Mouse (Mus musculus): Measurements from ENCODE around the gene Zc3h10. TPM values are rescaled to one million over a fixed set of nuclear protein-coding genes. Genes with fewer than 3 reads are reported as not detected.

Gene Zc3h10
- polyA plus RNA-seq (2015; fragmentation: Nextera tagmentation; extraction: Ambion mirVana): 6.9 and 8.0 TPM in 2 replicates

DNA sequence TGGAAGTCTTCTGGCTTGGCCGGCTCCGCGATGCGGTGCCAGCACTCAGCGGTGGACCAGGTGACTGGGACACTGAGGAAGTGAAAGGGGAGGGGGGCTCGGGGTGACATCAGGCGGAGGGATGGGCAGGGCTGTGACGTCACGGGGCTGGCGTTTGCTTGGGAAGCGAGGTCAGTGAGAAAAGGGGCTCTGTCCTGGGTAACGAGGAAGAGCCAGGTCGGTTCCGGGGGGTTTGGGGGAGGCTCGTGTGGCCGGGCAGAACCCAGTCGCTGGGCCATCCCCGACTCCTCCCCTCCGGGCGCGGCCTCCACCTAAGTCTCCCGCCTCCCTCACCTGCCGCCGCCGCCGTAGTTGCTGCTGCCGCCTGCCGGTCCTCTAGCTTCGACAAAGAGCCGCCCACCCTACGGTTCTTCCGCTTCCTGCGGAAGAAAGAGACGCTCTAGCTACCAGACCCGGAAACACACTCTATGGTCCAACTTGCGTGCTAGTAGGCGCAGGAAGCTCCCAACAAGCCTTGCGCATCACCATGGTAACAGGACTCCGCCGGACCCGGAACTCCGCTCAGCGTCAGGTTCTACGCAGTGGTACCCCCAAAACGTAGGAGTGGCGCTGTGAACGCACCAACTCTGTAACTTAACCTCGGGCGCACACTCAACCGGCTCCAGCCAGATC, at the start of gene Zc3h10:
Zc3h10 (minus strand) TSS at position 414 of the 672 bp plus-strand sequence.

DNA sequence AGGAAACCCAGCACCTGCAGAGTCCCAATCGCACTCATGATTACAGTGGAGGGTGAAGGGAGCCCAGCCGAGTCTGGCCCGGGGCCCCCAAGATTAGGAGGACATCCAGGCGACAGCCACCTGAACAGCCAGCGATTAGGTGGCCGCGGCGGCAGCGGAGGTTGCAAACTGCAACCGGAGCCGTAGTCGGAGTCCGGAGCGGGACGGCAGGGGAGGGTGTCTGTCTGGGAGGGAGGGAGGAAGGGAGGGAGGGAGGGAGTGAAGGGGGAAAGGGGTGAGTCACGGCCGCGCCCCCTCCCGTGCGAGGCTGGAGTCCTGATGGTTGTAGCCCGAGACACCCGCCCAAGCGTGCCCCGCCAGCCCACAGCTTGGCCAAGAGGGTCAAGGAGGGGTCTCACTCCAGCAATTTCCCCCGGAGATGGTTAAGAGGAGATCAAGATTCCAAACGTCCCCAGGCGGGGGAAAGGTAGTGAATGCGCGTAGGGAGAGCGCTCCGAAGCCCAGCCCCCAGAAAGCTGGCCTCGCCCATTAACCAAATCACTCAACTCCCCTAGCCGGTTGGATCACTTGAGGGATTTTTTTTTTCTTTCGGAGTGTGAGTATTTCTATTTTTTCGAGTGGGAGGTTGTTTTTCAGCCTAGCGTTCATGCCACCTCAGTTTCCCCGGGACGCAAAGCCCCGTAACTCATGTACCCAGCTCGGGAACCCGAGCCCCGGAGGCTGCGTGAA, 42.1 kb upstream of the Zc3h10 start, which contains the start of gene Erbb3:
Erbb3 (minus strand) TSS at position 189 of the 729 bp plus-strand sequence.

DNA sequence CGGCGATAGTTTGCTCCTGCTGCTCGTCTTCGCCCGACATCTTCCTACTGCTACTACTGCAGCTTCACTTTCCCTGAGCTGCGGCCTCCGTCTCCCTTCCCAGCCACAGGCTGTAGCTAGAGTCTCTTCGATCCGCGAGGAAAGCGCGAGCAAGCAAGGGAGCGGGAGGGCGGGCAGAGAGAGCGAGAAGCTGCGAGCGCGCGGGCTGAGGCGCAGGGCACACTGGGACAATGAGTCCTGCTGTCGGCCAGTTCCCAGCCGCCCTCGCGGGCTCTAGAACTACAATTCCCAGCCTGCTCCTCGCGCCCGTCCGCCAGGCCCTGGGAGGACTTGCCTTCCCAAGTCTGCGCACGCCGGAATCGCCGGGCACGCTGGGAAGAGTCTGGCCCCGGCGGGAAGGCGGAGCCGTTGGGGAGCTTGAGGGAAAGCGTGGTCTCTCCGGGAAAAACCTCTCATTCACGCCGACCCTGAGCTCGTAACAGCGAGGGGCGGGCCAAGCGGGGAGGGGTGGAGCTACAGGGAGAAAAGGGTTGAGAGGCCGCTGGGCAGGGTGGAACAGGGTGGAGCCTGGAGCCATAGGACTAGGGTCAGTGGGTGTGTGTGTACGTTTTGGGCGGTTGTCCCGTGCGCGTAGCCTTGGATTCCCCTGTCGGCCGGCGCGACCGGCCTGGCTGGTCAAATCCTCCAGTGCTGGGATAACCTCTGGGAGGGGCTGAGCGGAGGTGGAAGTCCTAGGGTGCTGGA, 18.4 kb upstream of the Zc3h10 start, which contains the start of gene Pa2g4:
Pa2g4 (minus strand) TSS at position 200 of the 744 bp plus-strand sequence.

DNA sequence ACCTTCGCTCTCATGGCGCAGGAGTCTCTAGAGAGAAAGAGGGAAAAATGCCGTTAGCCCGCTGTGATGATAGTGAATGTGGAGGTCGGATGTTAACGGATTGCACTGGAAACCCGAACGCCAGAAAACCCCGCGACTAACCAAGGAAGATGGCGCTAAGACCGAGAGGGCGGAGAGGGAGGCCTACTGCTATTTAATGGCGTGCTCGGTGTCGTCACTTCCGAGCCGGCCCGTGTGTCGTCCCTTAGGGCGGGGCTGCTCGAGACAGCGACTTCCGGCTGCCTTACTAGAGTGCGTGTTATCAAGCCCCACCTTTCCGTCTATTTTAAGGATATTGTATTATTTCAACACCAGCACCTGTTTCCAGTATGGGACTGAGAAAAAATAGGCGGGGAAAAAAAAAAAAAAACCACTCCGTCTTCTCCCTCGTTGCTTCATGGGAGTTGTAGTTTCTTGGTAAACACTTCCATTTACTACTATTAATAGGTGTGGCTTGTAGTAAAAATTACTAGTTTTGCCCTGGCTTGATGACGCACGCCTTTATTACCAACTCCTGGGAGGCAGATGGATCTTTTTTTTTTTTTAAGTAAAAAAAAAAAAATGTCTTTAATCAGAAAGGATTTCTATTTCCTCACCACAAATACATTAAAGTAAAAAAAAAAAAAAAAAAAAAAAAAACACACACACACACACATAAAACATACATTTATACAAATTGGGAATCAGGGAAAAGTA, 1.5 kb upstream of the Zc3h10 start, which contains the start of gene Rpl41:
Rpl41 (minus strand) TSS at position 359 of the 735 bp plus-strand sequence.

DNA sequence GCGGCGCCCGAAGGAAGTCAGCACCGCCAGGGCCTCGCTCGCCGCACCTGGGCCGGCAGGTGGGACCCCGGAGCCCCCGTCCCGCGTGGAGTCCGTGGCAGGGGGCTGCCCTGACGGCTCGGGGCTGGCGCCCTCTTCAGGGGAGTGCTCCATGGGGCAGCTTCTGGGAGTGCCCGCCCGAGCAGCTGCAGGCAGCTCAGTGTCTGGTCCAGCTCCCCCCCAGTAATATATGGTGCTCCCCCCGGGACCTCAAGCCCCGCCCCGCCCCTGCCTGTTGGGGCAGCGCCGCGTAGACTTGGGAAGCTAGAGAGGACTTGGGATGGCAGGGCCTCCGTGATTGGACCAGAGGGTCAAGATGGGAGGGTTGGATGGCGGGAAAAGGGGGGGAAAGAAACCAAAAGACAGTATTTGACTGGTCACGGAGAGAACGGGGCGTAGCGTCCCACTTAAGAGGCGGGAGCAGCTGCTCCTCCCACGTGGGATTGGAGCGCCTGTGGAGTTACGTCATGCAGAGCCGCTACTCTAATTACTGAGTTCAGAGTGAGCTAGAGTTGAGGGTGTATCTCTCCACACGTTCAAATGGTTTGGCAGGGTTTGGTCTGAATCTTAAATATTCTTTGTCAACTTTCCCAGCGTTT, 21.8 kb downstream of the Zc3h10 start, which contains the start of gene Esyt1:
Esyt1 (minus strand) TSS at position 201 of the 638 bp plus-strand sequence.

GRCm38 (mm10) chr10:128498590-128498989, 49.0 kb downstream of the Zc3h10 start, which contains the start of gene Myl6b:
TSS of gene Myl6b (minus strand) at chr10:128498685.

DNA sequence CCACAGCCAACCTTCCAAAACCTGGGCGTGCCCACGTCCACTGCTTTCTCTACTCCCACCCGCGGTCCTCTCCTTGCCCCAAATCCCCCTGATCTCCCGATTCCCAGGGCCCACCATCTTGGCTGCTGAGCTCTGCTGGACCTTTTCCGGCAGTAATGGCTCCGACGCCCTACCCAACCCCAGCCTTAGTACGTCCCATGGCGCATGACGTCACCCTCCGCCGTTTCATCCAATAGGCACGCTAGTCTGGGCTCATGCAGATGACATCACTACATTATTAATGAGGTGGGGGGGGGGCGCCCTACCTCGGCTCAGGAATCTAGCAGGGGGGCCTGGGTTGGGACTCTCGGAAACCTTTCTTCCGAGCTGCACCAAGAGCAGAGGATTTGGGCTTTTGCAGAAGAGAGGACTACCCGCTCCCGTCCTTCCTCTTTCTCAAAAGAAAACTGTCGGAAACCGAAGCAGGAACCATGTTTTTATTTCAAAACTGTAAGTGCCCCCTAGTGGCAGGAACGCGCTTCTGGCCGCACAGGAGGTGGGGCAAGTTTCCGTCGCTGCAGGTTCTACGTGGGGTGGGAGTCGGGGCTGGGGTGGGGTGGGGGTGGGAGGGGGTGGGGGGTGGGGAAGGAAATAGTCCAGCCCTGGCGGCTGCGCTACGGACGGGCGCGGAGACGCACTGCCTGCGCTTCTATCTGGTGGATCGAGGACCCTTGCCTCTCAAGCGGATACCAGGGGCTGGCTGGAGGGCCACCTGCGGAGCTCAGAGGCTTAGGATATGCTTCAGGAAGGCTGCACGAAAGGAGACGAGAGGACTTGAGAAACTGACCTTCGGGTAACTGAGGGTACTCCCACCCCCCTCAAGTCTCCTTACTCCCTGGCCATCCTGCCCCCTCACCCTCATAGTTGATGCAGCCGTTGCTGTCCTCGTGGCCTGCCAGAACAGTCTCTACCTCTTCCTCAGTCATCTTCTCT, 53.6 kb downstream of the Zc3h10 start, which contains the start of gene Myl6:
Myl6 (minus strand) TSS at position 451 of the 972 bp plus-strand sequence.

Small RNA genes lying within 50 kb of the gene (microRNA-seq; reads per million reads assigned to microRNA genes)
- gene Gm47275 (not detected), gene Mir6916 (not detected), gene Mir6917 (not detected)

Other genes starting within 250 kb of the Zc3h10 start
- not detected in 2 replicates for gene Il23a, start 249.0 kb downstream of the Zc3h10 start, polyA plus RNA-seq (2015; fragmentation: Nextera tagmentation; extraction: Ambion mirVana)
- gene Pan2, start 244.4 kb downstream of the Zc3h10 start, polyA plus RNA-seq (2015; fragmentation: Nextera tagmentation; extraction: Ambion mirVana): 11.6 and 12.1 TPM in 2 replicates
- gene Cnpy2, start 225.3 kb downstream of the Zc3h10 start, polyA plus RNA-seq (2015; fragmentation: Nextera tagmentation; extraction: Ambion mirVana): 170 and 182 TPM in 2 replicates
- 150 and 164 TPM in 2 replicates for gene Cs, start 210.0 kb downstream of the Zc3h10 start, polyA plus RNA-seq (2015; fragmentation: Nextera tagmentation; extraction: Ambion mirVana)
- 16.9 TPM in 2 replicates for gene Coq10a, start 178.8 kb downstream of the Zc3h10 start, polyA plus RNA-seq (2015; fragmentation: Nextera tagmentation; extraction: Ambion mirVana)
- gene Ankrd52, start 170.7 kb downstream of the Zc3h10 start, polyA plus RNA-seq (2015; fragmentation: Nextera tagmentation; extraction: Ambion mirVana): 6.7 and 7.2 TPM in 2 replicates
- gene Slc39a5, start 146.5 kb downstream of the Zc3h10 start, polyA plus RNA-seq (2015; fragmentation: Nextera tagmentation; extraction: Ambion mirVana): 0.06 TPM in 1 of 2 replicates, not detected in the other
- gene Nabp2, start 136.3 kb downstream of the Zc3h10 start, polyA plus RNA-seq (2015; fragmentation: Nextera tagmentation; extraction: Ambion mirVana): 51.6 and 55.2 TPM in 2 replicates
- gene Rnf41, start 136.1 kb downstream of the Zc3h10 start, polyA plus RNA-seq (2015; fragmentation: Nextera tagmentation; extraction: Ambion mirVana): 26.1 and 26.5 TPM in 2 replicates
- gene Smarcc2, start 88.5 kb downstream of the Zc3h10 start, polyA plus RNA-seq (2015; fragmentation: Nextera tagmentation; extraction: Ambion mirVana): 25.9 and 32.1 TPM in 2 replicates
- gene Myl6, start 53.6 kb downstream of the Zc3h10 start, polyA plus RNA-seq (2015; fragmentation: Nextera tagmentation; extraction: Ambion mirVana): 9,114 and 9,500 TPM in 2 replicates
- 3.1 and 3.2 TPM in 2 replicates for gene Myl6b, start 49.1 kb downstream of the Zc3h10 start, polyA plus RNA-seq (2015; fragmentation: Nextera tagmentation; extraction: Ambion mirVana)
- 35.3 and 39.3 TPM in 2 replicates for gene Esyt1, start 21.9 kb downstream of the Zc3h10 start, polyA plus RNA-seq (2015; fragmentation: Nextera tagmentation; extraction: Ambion mirVana)
- gene Rpl41, start 1.5 kb upstream of the Zc3h10 start, polyA plus RNA-seq (2015; fragmentation: Nextera tagmentation; extraction: Ambion mirVana): 3,278 and 3,571 TPM in 2 replicates
- gene Pa2g4, start 18.2 kb upstream of the Zc3h10 start, polyA plus RNA-seq (2015; fragmentation: Nextera tagmentation; extraction: Ambion mirVana): 97.3 and 100 TPM in 2 replicates
- gene Erbb3, start 41.9 kb upstream of the Zc3h10 start, polyA plus RNA-seq (2015; fragmentation: Nextera tagmentation; extraction: Ambion mirVana): 6.5 and 7.6 TPM in 2 replicates
- 632 and 654 TPM in 2 replicates for gene Rps26, start 79.0 kb upstream of the Zc3h10 start, polyA plus RNA-seq (2015; fragmentation: Nextera tagmentation; extraction: Ambion mirVana)
- gene Ikzf4, start 98.2 kb upstream of the Zc3h10 start, polyA plus RNA-seq (2015; fragmentation: Nextera tagmentation; extraction: Ambion mirVana): 1.4 and 2.5 TPM in 2 replicates
- 17.7 and 18.5 TPM in 2 replicates for gene Suox, start 126.3 kb upstream of the Zc3h10 start, polyA plus RNA-seq (2015; fragmentation: Nextera tagmentation; extraction: Ambion mirVana)
- 64.6 and 72.6 TPM in 2 replicates for gene Rab5b, start 148.5 kb upstream of the Zc3h10 start, polyA plus RNA-seq (2015; fragmentation: Nextera tagmentation; extraction: Ambion mirVana)
- gene Pmel, start 156.4 kb upstream of the Zc3h10 start, polyA plus RNA-seq (2015; fragmentation: Nextera tagmentation; extraction: Ambion mirVana): 1.1 and 1.2 TPM in 2 replicates
- gene Cdk2, start 157.3 kb upstream of the Zc3h10 start, polyA plus RNA-seq (2015; fragmentation: Nextera tagmentation; extraction: Ambion mirVana): 29.6 and 35.8 TPM in 2 replicates
- gene Dgka, start 197.1 kb upstream of the Zc3h10 start, polyA plus RNA-seq (2015; fragmentation: Nextera tagmentation; extraction: Ambion mirVana): 18.1 and 19.7 TPM in 2 replicates
- gene Pym1, start 200.1 kb upstream of the Zc3h10 start, polyA plus RNA-seq (2015; fragmentation: Nextera tagmentation; extraction: Ambion mirVana): 21.9 and 23.7 TPM in 2 replicates
- gene Mmp19, start 243.1 kb upstream of the Zc3h10 start, polyA plus RNA-seq (2015; fragmentation: Nextera tagmentation; extraction: Ambion mirVana): 7.8 and 14.0 TPM in 2 replicates

All from urinary bladder, postnatal 0 days (tissue).